ENCODE assay signal across 30 mouse cellular contexts in the genomic region with DNA sequence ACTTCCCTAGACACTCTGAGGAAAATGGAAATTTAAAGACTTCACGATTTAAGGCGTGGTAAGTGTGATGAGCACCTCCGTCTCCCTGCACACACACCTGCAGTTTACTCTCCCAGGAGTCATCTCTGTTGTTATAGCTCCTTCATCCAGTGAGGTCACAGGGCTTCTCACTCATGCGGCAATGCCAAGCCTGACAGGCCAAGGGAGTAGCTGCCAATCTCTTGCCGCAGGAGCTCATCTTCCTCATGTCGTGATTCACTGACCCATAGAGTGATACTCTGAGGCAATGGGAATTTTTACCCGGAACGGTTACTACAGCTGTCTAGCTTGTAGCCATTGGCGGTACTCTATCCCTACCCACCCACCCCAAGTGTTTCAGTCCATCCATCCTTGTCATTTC. TPM values are rescaled to one million over a fixed set of nuclear protein-coding genes. Genes with fewer than 3 reads are reported as not detected.
DNase-seq lines count a peak whose midpoint lies in the region; ATAC-seq and TF ChIP-seq lines count a peak whose summit lies in the region.
"Had no signal": no experiment of that assay in that cellular context is flagged by ENCODE, and none has a peak within 500 bp of the region (broad histone marks: within the 10 kb centered on the region; RNA-seq: fewer than 3 reads in every experiment).

No protein-coding gene starts in this region.

- no peaks in the 10 kb centered on the region for H3K9me3 ChIP-seq in CH12.LX (replicated peaks; ENCODE audit: low read length)
- no peaks in the 10 kb centered on the region for H3K9me3 ChIP-seq in midbrain, embryonic 11.5 days (ENCODE audit: control insufficient read depth, low read length)
- H3K9me3 ChIP-seq: embryonic facial prominence, embryonic 10.5 days; embryonic facial prominence, embryonic 15.5 days; forebrain, embryonic 12.5 days; G1E; heart, embryonic 13.5 days; intestine, embryonic 15.5 days; limb, embryonic 10.5 days; limb, embryonic 15.5 days; liver, embryonic 13.5 days; neural tube, embryonic 15.5 days; stomach, embryonic 15.5 days had no signal

- no peak for ATAC-seq in megakaryocyte progenitor cell, adult 5-6 weeks (replicated peaks; ENCODE audit: poor library complexity)
- no peak for ATAC-seq in midbrain, embryonic 11.5 days (ENCODE audit: low FRiP score)
- ATAC-seq: hindbrain, postnatal 0 days; intestine, embryonic 15.5 days; lung, postnatal 0 days had no signal

- H3K27me3 ChIP-seq in CH12.LX (replicated peaks), result no peaks in the 10 kb centered on the region
- H3K27me3 ChIP-seq in midbrain, embryonic 11.5 days (ENCODE audit: control insufficient read depth, insufficient read depth, low read length), result no peaks in the 10 kb centered on the region
- H3K27me3 ChIP-seq: forebrain, embryonic 12.5 days; intestine, embryonic 15.5 days; limb, embryonic 15.5 days; liver, embryonic 13.5 days; neural tube, embryonic 15.5 days; stomach, embryonic 15.5 days had no signal

- H3K4me1 ChIP-seq in CH12.LX (ENCODE audit: control insufficient read depth in 1 of 2, insufficient read depth in 2 of 2), result peaks cover 0 to 11% of the 10 kb centered on the region in 2 experiments; a peak in 1 of 4 replicates
- no peaks in the 10 kb centered on the region for H3K4me1 ChIP-seq in midbrain, embryonic 11.5 days (ENCODE audit: control insufficient read depth, insufficient read depth, low read length)
- H3K4me1 ChIP-seq: embryonic facial prominence, embryonic 10.5 days; embryonic facial prominence, embryonic 15.5 days; forebrain, embryonic 12.5 days; heart, embryonic 13.5 days; intestine, embryonic 15.5 days; limb, embryonic 10.5 days; limb, embryonic 15.5 days; liver, embryonic 13.5 days; neural tube, embryonic 15.5 days; stomach, embryonic 15.5 days had no signal

- H3K79me2 ChIP-seq in CH12.LX (replicated peaks; ENCODE audit: control insufficient read depth, extremely low read depth, insufficient read depth, poor library complexity, severe bottlenecking), result no peaks in the 10 kb centered on the region

- H3K27ac ChIP-seq in CH12.LX (ENCODE audit: insufficient read depth, low read depth), result no peak overlapping the region
- H3K27ac ChIP-seq in midbrain, embryonic 11.5 days (ENCODE audit: low read depth, low read length), result no peak overlapping the region
- H3K27ac ChIP-seq: embryonic facial prominence, embryonic 10.5 days; embryonic facial prominence, embryonic 15.5 days; forebrain, embryonic 12.5 days; heart, embryonic 13.5 days; hindbrain, postnatal 0 days; intestine, embryonic 15.5 days; limb, embryonic 10.5 days; limb, embryonic 15.5 days; liver, embryonic 13.5 days; neural tube, embryonic 15.5 days; stomach, embryonic 15.5 days had no signal

- no peak overlapping the region for H3K9ac ChIP-seq in CH12.LX (ENCODE audit: insufficient read depth, low read depth)
- H3K9ac ChIP-seq in midbrain, embryonic 11.5 days (ENCODE audit: low read length), result no peak overlapping the region
- H3K9ac ChIP-seq: embryonic facial prominence, embryonic 15.5 days; forebrain, embryonic 12.5 days; heart, embryonic 13.5 days; intestine, embryonic 15.5 days; limb, embryonic 15.5 days; liver, embryonic 13.5 days; neural tube, embryonic 15.5 days; stomach, embryonic 15.5 days had no signal

- dilution Hi-C loops in CH12.LX (cut with MboI; ENCODE audit: extremely low pct_ligation_motif_present, extremely low pct_unique_long_range_greater_than_20kb, low sequenced_read_pairs), result no loop called here

- 86% methylated on average over 9 of the region's 9 CpGs for WGBS in midbrain, embryonic 11.5 days

- in situ Hi-C loops in CH12.LX (cut with MboI; ENCODE audit: low pct_ligation_motif_present, low pct_unique_long_range_greater_than_20kb, low sequenced_read_pairs), result no loop called here

- H3K4me2 ChIP-seq in CH12.LX (ENCODE audit: insufficient read depth, low read depth, poor library complexity, severe bottlenecking), result 0 out of 2 replicates have a peak overlapping the region, but pooled peaks have one; percentile 5
- no peak overlapping the region for H3K4me2 ChIP-seq in midbrain, embryonic 11.5 days
- H3K4me2 ChIP-seq: embryonic facial prominence, embryonic 15.5 days; forebrain, embryonic 12.5 days; heart, embryonic 13.5 days; intestine, embryonic 15.5 days; limb, embryonic 15.5 days; liver, embryonic 13.5 days; neural tube, embryonic 15.5 days; stomach, embryonic 15.5 days had no signal

- TF ChIP-seq EP300 in CH12.LX (IDR thresholded peaks at IDR 0.05; ENCODE audit: low read length), result no peak

- no peak for TF ChIP-seq RAD21 in CH12.LX (IDR thresholded peaks at IDR 0.05; ENCODE audit: low read depth, low read length)

- no peaks in the 10 kb centered on the region for H3K36me3 ChIP-seq in CH12.LX (replicated peaks in 1 of 2; ENCODE audit: control insufficient read depth in 1 of 2, insufficient read depth in 1 of 2, low read length in 1 of 2)
- H3K36me3 ChIP-seq in midbrain, embryonic 11.5 days (ENCODE audit: control insufficient read depth, insufficient read depth, low read length), result no peaks in the 10 kb centered on the region
- H3K36me3 ChIP-seq: embryonic facial prominence, embryonic 10.5 days; embryonic facial prominence, embryonic 15.5 days; forebrain, embryonic 12.5 days; G1E; heart, embryonic 13.5 days; intestine, embryonic 15.5 days; limb, embryonic 10.5 days; limb, embryonic 15.5 days; liver, embryonic 13.5 days; neural tube, embryonic 15.5 days; stomach, embryonic 15.5 days had no signal

- peak; percentile 36 to 45 for DNase-seq in cerebellum, postnatal 10 days
- no peak for DNase-seq in cerebellum, adult 8-10 months
- no peak for DNase-seq in CH12.LX (ENCODE audit: extremely low read depth)
- DNase-seq in cerebellum, postnatal 25 days, result peak; percentile 30 to 40
- DNase-seq in kidney, postnatal 14 days, result peak; percentile 28
- DNase-seq in midbrain, embryonic 11.5 days (ENCODE audit: low spot score, missing footprints), result no peak
- DNase-seq: adrenal gland, adult 8-10 months; gastrocnemius, postnatal 10 days; heart, postnatal 10 days; layer of hippocampus, adult 9-11 months; liver, embryonic 13.5 days; lung, adult 18-20 months; lung, postnatal 4 days; midbrain, embryonic 14.5 days; right cerebral cortex, postnatal 25 days had no signal

- no peak for TF ChIP-seq POLR2A in CH12.LX (IDR thresholded peaks at IDR 0.05; ENCODE audit: low read depth, low read length)

- H3K4me3 ChIP-seq in CH12.LX (replicated peaks in 1 of 3; ENCODE audit: low read depth in 2 of 3, low read length in 2 of 3, poor library complexity in 1 of 3), result no peak overlapping the region
- H3K4me3 ChIP-seq in midbrain, embryonic 11.5 days (ENCODE audit: low read depth, low read length), result no peak overlapping the region
- H3K4me3 ChIP-seq: embryonic facial prominence, embryonic 10.5 days; embryonic facial prominence, embryonic 15.5 days; forebrain, embryonic 12.5 days; heart, embryonic 13.5 days; intestine, embryonic 15.5 days; limb, embryonic 10.5 days; limb, embryonic 15.5 days; liver, embryonic 13.5 days; neural tube, embryonic 15.5 days; stomach, embryonic 15.5 days had no signal

- no peak for TF ChIP-seq CTCF in CH12.LX (conservative IDR thresholded peaks at IDR 0.05 in 1 of 2, IDR thresholded peaks at IDR 0.05 in 1 of 2; ENCODE audit: low read depth in 2 of 2, low read length in 2 of 2)

TF ChIP-seq in CH12.LX, 34 proteins besides CTCF, POLR2A, EP300 and RAD21:
- no peak for TF ChIP-seq JUND (conservative IDR thresholded peaks at IDR 0.05; ENCODE audit: low read depth, low read length)
- TF ChIP-seq BHLHE40 (IDR thresholded peaks at IDR 0.05; ENCODE audit: low read depth, low read length), result no peak
- TF ChIP-seq USF2 (conservative IDR thresholded peaks at IDR 0.05; ENCODE audit: low read depth, low read length), result no peak
- no peak for TF ChIP-seq TBP (conservative IDR thresholded peaks at IDR 0.05; ENCODE audit: low read depth, low read length)
- TF ChIP-seq GABPA (IDR thresholded peaks at IDR 0.05; ENCODE audit: insufficient replicate concordance, low read depth, low read length), result no peak
- no peak for TF ChIP-seq MAX (IDR thresholded peaks at IDR 0.05; ENCODE audit: low read length)
- TF ChIP-seq NRF1 (IDR thresholded peaks at IDR 0.05; ENCODE audit: low read depth, low read length), result no peak
- no peak for TF ChIP-seq CHD1 (IDR thresholded peaks at IDR 0.05; ENCODE audit: low read depth, low read length)
- no peak for TF ChIP-seq ZMIZ1 (IDR thresholded peaks at IDR 0.05; ENCODE audit: low read depth, low read length)
- TF ChIP-seq E2F4 (IDR thresholded peaks at IDR 0.05; ENCODE audit: insufficient replicate concordance, low read depth, low read length), result no peak

RNA-seq across cellular contexts. Expression of a gene that starts 36.8 kb away (rescaled TPM):
- 0.81 and 0.88 TPM in 2 replicates for total RNA-seq in CH12.LX (2012; rRNA removed)
- not detected in 2 replicates for total RNA-seq in CH12.LX (2014; rRNA removed)
- polyA plus RNA-seq in CH12.LX (2012; ENCODE audit: insufficient read length, low read depth), result 0.23 and 0.40 TPM in 2 replicates
- not detected in 2 replicates for total RNA-seq in megakaryocyte progenitor cell, adult 5-6 weeks (2015)
- 0.04 TPM in 1 of 2 replicates, not detected in the other for total RNA-seq in megakaryocyte progenitor cell, adult 5-6 weeks (2017)
- 1.3 and 1.8 TPM in 2 replicates for polyA plus RNA-seq in midbrain, embryonic 11.5 days (2014; fragmentation: Nextera tagmentation; extraction: Ambion mirVana)
- total RNA-seq: adrenal gland, adult 8-10 months; gastrocnemius, postnatal 10 days; heart, adult 8-10 months; heart, postnatal 10 days; monocyte, adult 5-6 weeks had no signal

Comparison
In these comparisons a context has a peak if more than half of its experiments do, and no peak if none do; other contexts are left out.
1. DNase-seq: peak in cerebellum, postnatal 10 days (2 of 2), cerebellum, postnatal 25 days (2 of 2) and kidney, postnatal 14 days (single experiment); none in cerebellum, adult 8-10 months (single experiment), CH12.LX (single experiment) and midbrain, embryonic 11.5 days (single experiment).